Mouse (Mus musculus): ENCODE results near the gene Mon2. TPM values are rescaled to one million over a fixed set of nuclear protein-coding genes. Genes with fewer than 3 reads are reported as not detected.

Mon2 gene
- polyA plus RNA-seq, 1 experiment from 2014 or later: 39.1 TPM

- 74% methylated on average over 3 of the region's 3 CpGs for WGBS
- Histone ChIP-seq H3K4me3 (replicated peaks) (no peak overlapping the region), H3K4me1 (no peaks in the 10 kb centered on the region), H3K9ac (no peak overlapping the region), H3K4me2 (no peak overlapping the region), H3K9me3 (no peaks in the 10 kb centered on the region), H3K36me3 (replicated peaks) (no peaks in the 10 kb centered on the region), H3K27ac (no peak overlapping the region), H3K27me3 (no peaks in the 10 kb centered on the region)
- ATAC-seq (ENCODE audit: low FRiP score): no peak
Observed at GRCm38 (mm10) chr10:123092577-123092976, 16.3 kb upstream of the Mon2 start.

- Histone ChIP-seq H3K4me3 (replicated peaks) (no peak overlapping the region), H3K4me1 (no peaks in the 10 kb centered on the region), H3K9ac (no peak overlapping the region), H3K27me3 (no peaks in the 10 kb centered on the region), H3K27ac (no peak overlapping the region), H3K36me3 (replicated peaks) (no peaks in the 10 kb centered on the region), H3K9me3 (no peaks in the 10 kb centered on the region), H3K4me2 (no peak overlapping the region)
- peak; percentile 70 for ATAC-seq (ENCODE audit: low FRiP score)
- 38% methylated on average over 5 of the region's 5 CpGs for WGBS
Observed at GRCm38 (mm10) chr10:123091737-123092136, 15.4 kb upstream of the Mon2 start.

GRCm38 (mm10) chr10:123089425-123089930 lies 13.2 kb upstream of the Mon2 start:
- H3K4me3 ChIP-seq (replicated peaks): no peak overlapping the region
- H3K4me2 ChIP-seq: no peak overlapping the region
- no peaks in the 10 kb centered on the region for H3K4me1 ChIP-seq
- no peaks in the 10 kb centered on the region for H3K9me3 ChIP-seq
- no peaks in the 10 kb centered on the region for H3K27me3 ChIP-seq
- no peak for ATAC-seq (ENCODE audit: low FRiP score)
- WGBS: 85% methylated on average over 12 of the region's 12 CpGs
- no peak overlapping the region for H3K27ac ChIP-seq
- H3K36me3 ChIP-seq (replicated peaks): no peaks in the 10 kb centered on the region
- H3K9ac ChIP-seq: no peak overlapping the region

DNA sequence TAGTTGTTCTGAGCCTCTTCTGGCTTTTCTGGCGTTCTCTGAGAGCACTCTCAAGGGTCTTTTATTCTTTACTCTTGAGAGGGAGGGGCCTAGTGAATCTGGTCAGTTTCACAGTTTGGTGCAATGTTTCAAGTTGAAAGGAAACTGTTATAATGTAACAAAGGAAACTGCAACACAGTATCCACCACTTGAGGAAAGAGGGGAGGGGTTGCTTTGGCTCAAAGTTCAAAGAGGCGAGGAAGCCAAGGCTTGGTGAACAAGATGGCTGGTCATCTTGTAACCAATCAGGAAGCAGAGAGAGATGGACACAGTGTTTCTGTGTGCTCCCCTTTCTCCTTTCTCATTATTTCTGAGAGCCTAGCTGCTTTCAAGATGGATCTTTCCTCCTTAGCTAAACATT lies 10.5 kb upstream of the Mon2 start:
- Histone ChIP-seq H3K9me3 (no peaks in the 10 kb centered on the region), H3K9ac (no peak overlapping the region), H3K4me2 (no peak overlapping the region), H3K27me3 (no peaks in the 10 kb centered on the region), H3K4me1 (no peaks in the 10 kb centered on the region), H3K36me3 (replicated peaks) (no peaks in the 10 kb centered on the region), H3K27ac (no peak overlapping the region), H3K4me3 (replicated peaks) (no peak overlapping the region)
- 69% methylated on average over 2 of the region's 2 CpGs for WGBS
- no peak for ATAC-seq (ENCODE audit: low FRiP score)

DNA sequence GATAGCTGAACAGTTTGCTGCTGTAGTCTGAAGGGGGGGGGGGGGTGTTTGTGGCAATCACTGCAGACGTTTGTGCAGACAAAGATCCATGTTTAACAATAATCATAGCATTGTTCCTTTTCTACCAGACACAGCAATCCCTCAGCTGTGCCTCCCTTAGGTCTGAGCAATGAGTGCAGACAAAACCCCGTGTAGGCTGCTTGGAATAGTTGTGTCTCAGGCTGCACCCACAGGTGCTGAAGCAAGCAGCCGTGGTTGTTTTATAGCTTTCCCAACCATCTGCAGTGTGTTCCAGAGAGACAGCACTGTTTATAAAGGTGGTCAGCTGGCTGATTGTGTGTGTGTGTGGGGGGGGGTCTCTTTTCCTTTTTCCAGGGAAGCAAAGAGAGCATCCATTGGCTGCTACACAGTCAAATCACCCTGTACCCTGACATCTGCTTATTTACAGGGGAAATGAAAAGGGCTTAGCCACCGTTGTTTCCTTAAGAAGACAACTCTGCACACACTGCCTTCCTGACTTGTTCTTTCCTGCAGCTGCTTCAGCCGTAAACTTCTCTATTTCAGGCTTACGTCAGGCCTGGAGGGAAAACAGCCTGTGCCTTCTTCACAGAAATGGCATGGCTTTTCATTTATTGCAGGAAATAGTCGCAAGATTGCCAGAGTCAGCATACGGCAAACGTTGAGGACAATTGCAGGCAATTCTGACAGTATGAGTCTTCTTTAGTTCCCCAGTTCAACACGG lies 8.8 kb upstream of the Mon2 start:
- Histone ChIP-seq H3K27ac (no peak overlapping the region), H3K4me3 (replicated peaks) (no peak overlapping the region), H3K9me3 (no peaks in the 10 kb centered on the region), H3K27me3 (no peaks in the 10 kb centered on the region), H3K9ac (no peak overlapping the region), H3K36me3 (replicated peaks) (no peaks in the 10 kb centered on the region), H3K4me2 (no peak overlapping the region), H3K4me1 (no peaks in the 10 kb centered on the region)
- 70% methylated on average over 10 of the region's 10 CpGs for WGBS
- ATAC-seq (ENCODE audit: low FRiP score): no peak

DNA sequence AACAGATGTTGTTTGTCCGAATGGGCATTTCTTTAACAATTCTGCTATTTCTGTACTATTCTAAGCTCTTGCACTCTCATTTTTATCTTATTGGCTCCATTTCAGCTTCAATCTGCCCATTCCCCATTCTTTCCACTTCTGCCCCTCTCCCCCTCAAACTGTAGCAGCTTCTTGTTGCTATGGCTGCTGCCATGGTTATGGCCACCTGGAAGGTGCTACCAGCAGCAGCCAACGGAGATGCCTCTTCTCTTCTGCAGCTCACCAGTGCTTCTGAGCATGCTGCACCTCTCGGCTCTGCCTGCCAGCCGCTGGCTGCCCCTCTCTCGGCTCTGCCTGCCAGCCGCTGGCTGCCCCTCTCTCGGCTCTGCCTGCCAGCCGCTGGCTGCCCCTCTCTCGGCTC lies 8.0 kb upstream of the Mon2 start:
- no peaks in the 10 kb centered on the region for H3K9me3 ChIP-seq
- no peak overlapping the region for H3K4me3 ChIP-seq (replicated peaks)
- H3K27me3 ChIP-seq: no peaks in the 10 kb centered on the region
- no peak overlapping the region for H3K4me2 ChIP-seq
- 73% methylated on average over 9 of the region's 9 CpGs for WGBS
- no peaks in the 10 kb centered on the region for H3K4me1 ChIP-seq
- H3K27ac ChIP-seq: no peak overlapping the region
- no peak overlapping the region for H3K9ac ChIP-seq
- ATAC-seq (ENCODE audit: low FRiP score): no peak
- no peaks in the 10 kb centered on the region for H3K36me3 ChIP-seq (replicated peaks)

DNA sequence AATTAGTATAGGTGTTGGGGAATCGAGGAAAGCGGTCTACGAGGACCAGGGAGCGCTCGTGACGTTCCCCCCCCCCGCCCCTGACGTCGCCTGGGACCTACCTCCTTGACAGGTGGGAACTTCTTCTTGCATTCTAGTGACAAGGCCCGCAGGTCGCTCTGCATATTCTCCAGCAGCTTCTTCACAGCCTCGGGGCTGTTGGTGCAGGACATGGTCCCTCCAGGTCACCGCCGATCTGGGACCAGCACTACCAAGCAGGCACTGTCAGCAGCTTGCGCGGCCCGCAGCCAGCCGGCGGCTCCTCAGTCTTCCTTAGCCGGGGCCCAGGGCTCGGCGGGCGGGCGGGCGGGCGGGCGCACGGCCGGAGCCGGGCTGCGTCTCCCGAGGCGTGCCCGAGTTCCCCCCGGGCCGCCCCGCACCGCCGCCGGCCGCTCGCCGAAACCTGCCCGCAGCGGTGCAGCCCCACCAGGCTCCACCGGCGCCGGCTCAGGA lies 508 bp downstream of the Mon2 start:
- H3K36me3 ChIP-seq (replicated peaks): peaks cover 13% of the 10 kb centered on the region
- H3K4me3 ChIP-seq (replicated peaks): peak overlapping the region; percentile 97
- ATAC-seq (ENCODE audit: low FRiP score): no peak; the same call in 1 of the 2 replicates
- H3K4me2 ChIP-seq: peak overlapping the region; percentile 79
- H3K27me3 ChIP-seq: no peaks in the 10 kb centered on the region
- no peaks in the 10 kb centered on the region for H3K9me3 ChIP-seq
- H3K4me1 ChIP-seq: peaks cover 12% of the 10 kb centered on the region
- peak overlapping the region; percentile 96 for H3K9ac ChIP-seq
- 1% methylated on average over 37 of the region's 48 CpGs for WGBS
- H3K27ac ChIP-seq: peak overlapping the region; percentile 81

DNA sequence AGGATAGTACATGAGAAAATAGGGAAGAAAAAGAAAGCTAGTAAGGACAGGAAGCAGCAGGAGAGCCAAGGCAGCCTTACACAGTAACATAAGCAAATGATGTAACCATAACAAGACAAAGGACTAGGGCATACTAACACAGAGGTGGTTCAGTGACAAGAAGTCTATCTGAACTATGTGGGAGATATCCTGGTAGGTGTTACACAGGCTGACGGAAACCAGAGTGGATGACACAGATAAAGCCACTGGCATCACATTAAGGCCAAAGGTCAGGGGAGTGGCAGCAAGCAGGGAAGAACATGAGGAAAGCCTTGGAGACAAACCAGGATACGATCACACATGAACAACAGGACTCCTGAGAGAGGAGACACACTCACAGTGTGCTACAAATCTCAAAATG lies 4.3 kb downstream of the Mon2 start:
- Histone ChIP-seq H3K36me3 (replicated peaks) (peaks cover 23% of the 10 kb centered on the region), H3K27ac (no peak overlapping the region), H3K4me3 (replicated peaks) (no peak overlapping the region), H3K27me3 (no peaks in the 10 kb centered on the region), H3K4me1 (peaks cover 12% of the 10 kb centered on the region), H3K4me2 (no peak overlapping the region), H3K9me3 (no peaks in the 10 kb centered on the region), H3K9ac (no peak overlapping the region)
- WGBS: 89% methylated on average over 2 of the region's 2 CpGs
- no peak for ATAC-seq (ENCODE audit: low FRiP score)

- 97% methylated on average over 2 of the region's 2 CpGs for WGBS
- no peaks in the 10 kb centered on the region for H3K9me3 ChIP-seq
Observed at GRCm38 (mm10) chr10:123063021-123063420, 13.3 kb downstream of the Mon2 start.

GRCm38 (mm10) chr10:123060831-123061230 lies 15.5 kb downstream of the Mon2 start:
- no peak for ATAC-seq (ENCODE audit: low FRiP score)
- H3K4me3 ChIP-seq (replicated peaks): no peak overlapping the region
- no peaks in the 10 kb centered on the region for H3K36me3 ChIP-seq (replicated peaks)
- H3K4me2 ChIP-seq: no peak overlapping the region
- no peaks in the 10 kb centered on the region; the same call in 1 of the 2 replicates for H3K4me1 ChIP-seq
- no peak overlapping the region for H3K27ac ChIP-seq
- H3K27me3 ChIP-seq: no peaks in the 10 kb centered on the region
- 95% methylated on average over 6 of the region's 6 CpGs for WGBS
- no peak overlapping the region for H3K9ac ChIP-seq
- H3K9me3 ChIP-seq: no peaks in the 10 kb centered on the region

More at GRCm38 (mm10) chr10:123063021-123063420, 13.3 kb downstream of the Mon2 start:
- ATAC-seq (ENCODE audit: low FRiP score): no peak
- H3K27me3 ChIP-seq: no peaks in the 10 kb centered on the region
- no peak overlapping the region for H3K27ac ChIP-seq
- H3K36me3 ChIP-seq (replicated peaks): no peaks in the 10 kb centered on the region
- no peak overlapping the region for H3K9ac ChIP-seq
- no peaks in the 10 kb centered on the region; the same call in 1 of the 2 replicates for H3K4me1 ChIP-seq
- no peak overlapping the region for H3K4me3 ChIP-seq (replicated peaks)
- H3K4me2 ChIP-seq: no peak overlapping the region

- H3K9ac ChIP-seq: no peak overlapping the region
- H3K4me1 ChIP-seq: no peaks in the 10 kb centered on the region; the same call in 1 of the 2 replicates
- no peak overlapping the region for H3K27ac ChIP-seq
- no peak overlapping the region for H3K4me3 ChIP-seq (replicated peaks)
- H3K4me2 ChIP-seq: no peak overlapping the region
- no peaks in the 10 kb centered on the region for H3K9me3 ChIP-seq
- H3K36me3 ChIP-seq (replicated peaks): no peaks in the 10 kb centered on the region
- ATAC-seq (ENCODE audit: low FRiP score): no peak
- WGBS: 80% methylated on average over 1 of the region's 1 CpGs
- no peaks in the 10 kb centered on the region for H3K27me3 ChIP-seq
Observed at GRCm38 (mm10) chr10:123057082-123057481, 19.2 kb downstream of the Mon2 start.

GRCm38 (mm10) chr10:123056463-123056862 lies 19.8 kb downstream of the Mon2 start:
- H3K9me3 ChIP-seq: no peaks in the 10 kb centered on the region
- no peak overlapping the region for H3K4me2 ChIP-seq
- WGBS: 82% methylated on average over 10 of the region's 10 CpGs
- H3K4me1 ChIP-seq: no peaks in the 10 kb centered on the region; the same call in 1 of the 2 replicates
- H3K4me3 ChIP-seq (replicated peaks): no peak overlapping the region
- H3K9ac ChIP-seq: no peak overlapping the region
- peaks cover 1% of the 10 kb centered on the region; the same call in 1 of the 2 replicates for H3K36me3 ChIP-seq (replicated peaks)
- no peak overlapping the region for H3K27ac ChIP-seq
- no peak for ATAC-seq (ENCODE audit: low FRiP score)
- H3K27me3 ChIP-seq: no peaks in the 10 kb centered on the region
